Mouse (Mus musculus) ZHBTc4 (cell line): ENCODE results near the gene Dnah7c.
"Not testable (repeated sequence)": the region's sequence is repeated elsewhere in the genome, so short reads cannot be mapped to it uniquely, and the experiment has no call there.

Source experiments
- DNase-seq: peaks from one replicate; pipeline ENCODE4 v3.0.0-alpha.2; 2011; ENCODE audit warnings: low read depth, low spot score

Dnah7c gene

GRCm38 (mm10) chr1:46729731-46730130 lies 304.3 kb downstream of the Dnah7c start:
- not testable (repeated sequence) for DNase-seq

DNA sequence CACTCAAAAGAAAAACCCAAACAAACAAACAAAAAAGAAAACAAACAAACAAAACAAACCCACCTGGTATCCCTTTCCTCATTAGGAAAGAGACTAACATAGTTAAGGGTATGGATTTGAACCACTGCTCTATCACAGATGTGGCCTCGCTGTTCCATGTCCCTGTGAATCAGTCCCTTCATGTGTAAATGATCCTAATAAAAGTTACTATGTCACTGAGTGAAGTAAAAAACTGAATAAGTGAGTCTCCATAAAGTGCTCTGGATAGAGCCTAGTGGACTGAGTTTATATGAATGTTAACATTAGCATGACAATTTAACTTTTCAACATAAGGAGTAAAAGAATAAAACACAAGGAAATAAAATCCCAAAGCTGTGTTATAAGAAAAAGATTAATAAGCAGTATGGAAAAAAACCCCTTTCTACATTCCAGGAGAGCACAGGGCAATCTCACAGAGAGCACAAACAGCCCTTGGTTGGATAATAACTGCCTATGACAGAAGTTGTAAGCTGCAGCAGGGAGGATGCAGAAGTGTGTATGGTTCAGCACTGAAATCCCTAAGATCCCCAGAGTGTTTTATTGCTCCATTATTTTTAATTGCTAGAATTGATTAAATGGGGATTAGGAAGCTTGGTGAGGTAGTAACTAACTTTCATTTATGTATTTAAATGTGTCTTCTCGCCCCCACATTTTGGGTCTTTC lies 308.2 kb downstream of the Dnah7c start:
- DNase-seq: not testable (repeated sequence)

DNA sequence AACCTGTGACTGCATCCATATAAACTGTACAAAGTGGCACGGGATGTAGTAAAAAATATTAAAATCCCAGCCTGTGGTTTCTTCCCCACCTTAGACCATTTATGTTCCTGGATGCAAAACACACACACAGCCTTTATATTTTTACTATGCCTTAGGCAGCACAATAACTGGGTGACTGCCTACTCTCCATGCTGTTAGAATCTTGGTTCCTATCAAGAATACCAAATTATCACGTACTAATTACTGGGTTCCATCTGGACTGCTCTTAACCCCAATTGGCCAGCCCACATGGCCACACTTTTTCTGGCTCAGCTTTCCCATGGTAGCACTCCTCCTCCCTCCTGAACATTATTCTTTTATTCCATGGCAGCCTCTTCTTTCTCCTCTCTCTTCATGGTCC lies 309.1 kb downstream of the Dnah7c start:
- DNase-seq: not testable (repeated sequence)

DNA sequence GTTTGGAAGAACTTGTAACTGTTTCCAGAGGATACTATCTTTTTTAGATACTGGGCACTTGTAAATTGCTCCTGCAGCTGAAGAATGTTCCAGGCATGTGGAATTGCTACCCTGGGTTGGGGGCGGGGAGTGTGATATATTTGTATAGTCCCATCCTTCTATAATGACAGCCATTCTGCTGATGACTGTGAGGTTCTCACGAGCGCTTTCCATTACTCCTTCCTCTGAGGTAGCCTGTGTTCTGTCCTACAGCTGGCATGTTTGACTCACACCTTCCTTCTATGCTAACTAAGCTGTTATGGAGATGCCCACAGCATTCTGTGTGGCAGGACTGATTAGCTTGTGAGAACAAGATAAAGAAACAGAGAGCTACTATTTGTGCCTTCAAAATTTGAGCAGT lies 339.2 kb downstream of the Dnah7c start:
- not testable (repeated sequence) for DNase-seq

DNA sequence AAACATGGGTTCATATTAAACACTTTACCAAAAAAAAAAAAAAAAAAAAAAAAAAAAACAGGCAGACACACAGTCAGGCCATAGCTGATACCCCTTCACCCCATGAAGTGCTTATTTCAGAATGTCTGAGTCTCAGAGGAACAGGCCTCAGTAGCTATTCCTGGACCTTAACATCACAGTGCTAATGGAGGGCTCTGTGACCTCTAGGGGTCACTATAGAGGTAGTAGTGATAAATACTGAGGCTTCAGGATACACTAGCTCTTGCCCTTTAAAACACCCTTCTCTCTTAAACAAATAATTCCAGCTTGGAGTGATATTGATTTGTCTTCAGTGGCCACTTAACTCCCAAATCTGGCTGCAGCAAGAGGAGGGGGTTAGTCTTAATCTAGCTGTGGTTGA lies 343.9 kb downstream of the Dnah7c start:
- DNase-seq: peak; percentile 17

- DNase-seq: not testable (repeated sequence)
These were observed 344.8 kb downstream of the Dnah7c start for GRCm38 (mm10) chr1:46770077-46770695.

DNA sequence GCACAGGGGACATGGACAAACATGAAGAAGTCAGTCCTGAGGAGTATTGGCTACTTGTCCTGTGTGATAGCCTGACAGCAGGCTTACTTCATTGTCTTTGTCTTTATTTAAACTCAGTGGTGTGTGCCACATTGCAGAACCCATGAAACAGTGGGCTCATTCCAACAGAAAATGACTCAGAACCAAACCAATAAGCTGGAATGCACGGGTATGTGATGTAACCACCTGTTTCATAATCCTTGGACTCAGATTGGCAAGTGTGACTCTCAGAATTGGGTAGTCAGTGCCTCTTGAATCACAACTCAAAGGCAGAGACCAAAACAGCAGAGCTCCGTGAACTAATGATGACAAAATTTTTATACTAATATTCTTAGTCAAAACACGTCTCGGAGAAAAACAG lies 356.8 kb downstream of the Dnah7c start:
- not testable (repeated sequence) for DNase-seq

DNA sequence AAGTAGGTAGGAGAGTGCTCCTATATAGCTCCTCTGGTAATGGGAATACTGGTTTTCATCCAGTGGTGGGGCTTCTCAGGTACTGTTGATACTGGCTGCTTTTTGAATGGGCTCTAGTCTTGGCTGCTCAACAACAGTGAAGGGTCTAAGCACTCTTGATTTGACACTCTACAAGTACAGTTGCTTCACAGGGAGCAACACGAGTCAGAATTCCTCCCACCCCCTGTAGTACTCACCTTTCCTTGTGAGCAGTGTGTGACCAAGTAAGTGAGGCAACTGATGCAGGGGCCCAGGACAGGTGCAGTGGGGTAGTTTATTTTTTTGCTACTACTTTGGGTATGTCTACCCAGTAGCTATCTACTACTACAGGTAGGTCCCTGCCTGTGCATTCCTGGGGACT lies 379.7 kb downstream of the Dnah7c start:
- DNase-seq: no peak

DNA sequence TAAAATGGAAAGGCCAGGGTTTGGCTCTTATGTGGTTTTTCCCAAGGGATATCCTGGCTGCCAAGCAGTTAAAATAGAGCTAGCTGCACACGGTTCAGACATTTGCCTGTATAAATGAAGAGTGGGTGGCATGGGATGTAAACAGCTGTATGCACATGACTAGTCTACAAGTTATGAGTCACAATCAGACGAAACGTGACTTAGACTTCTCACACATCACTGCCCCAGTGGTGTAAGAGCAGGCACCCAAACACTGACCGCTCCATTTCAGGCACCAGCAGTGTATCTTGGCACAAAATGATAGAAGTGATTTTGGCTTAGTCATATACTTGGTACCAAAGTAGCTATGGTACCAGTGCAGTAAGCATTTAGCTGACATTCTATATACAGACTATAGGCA lies 383.2 kb downstream of the Dnah7c start:
- DNase-seq: not testable (repeated sequence)

GRCm38 (mm10) chr1:46817934-46818333 lies 392.5 kb downstream of the Dnah7c start:
- no peak for DNase-seq

DNA sequence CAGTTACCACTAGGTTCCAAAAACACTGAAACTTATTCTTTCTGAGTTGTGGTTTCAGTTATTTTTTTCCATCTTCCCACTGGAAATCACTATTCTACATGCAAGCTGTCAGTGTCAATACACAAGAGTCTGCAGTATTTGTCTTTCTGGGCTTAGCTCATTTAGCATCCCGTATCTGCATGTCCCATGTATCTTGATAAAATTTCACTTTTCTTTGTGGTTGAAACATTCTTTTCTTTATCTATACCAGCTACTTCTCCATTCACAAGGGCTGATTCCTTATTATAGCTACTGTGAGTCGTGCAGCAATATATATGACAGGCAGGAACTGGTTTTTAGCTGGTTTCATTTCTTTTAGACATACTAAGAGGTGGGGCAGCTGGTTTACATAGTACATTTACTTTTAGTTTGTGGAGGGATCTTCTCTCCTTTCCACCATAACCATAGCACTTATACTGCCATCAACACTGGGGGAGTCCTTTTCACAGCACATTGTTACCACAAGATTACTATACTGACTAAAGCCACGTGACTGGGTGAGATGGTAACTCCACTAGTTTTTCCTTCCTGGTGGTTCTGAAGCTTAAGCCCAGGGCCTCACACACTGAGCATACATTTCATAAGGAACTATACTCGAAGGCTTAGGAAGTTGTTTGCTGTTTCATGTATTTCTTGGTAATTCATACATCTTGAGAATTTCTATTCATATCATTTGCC lies 397.0 kb downstream of the Dnah7c start:
- DNase-seq: no peak

DNA sequence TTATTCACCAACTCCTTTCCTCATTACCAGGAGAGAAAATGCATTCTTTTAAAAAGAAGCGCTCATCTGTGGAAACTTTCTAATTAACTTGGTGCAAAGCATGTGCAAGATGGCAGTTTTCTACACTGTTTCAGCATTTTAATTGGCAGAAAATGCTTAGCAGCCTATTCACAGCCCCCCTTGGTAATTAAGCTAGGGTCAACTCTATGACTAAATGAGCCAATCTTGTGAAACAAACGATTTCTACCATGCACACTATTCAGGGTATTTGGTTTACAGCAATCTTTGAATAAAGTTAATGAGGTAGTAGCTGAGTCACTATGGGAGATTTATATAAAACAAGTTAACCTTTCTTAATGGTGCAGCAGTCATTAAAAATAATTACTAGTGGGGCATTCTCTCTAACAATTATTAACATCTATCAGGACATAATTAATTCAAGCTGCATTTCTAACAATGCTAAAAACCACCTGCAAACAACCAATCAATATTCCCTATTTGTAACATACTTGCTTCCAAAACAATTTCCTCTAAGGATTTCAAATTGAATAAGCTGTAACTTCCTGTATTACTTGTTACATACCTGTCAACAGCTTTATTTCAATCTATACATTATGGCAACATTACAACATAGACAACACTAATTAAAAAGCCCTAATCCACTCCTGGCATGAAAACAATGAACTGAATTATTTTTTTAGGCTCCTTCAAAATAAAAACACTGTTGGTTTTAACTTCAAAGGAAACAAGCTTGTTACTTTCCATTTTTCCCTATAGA lies 404.9 kb downstream of the Dnah7c start:
- DNase-seq: no peak

- DNase-seq: no peak
These were observed 406.5 kb downstream of the Dnah7c start for GRCm38 (mm10) chr1:46831927-46832326.

DNA sequence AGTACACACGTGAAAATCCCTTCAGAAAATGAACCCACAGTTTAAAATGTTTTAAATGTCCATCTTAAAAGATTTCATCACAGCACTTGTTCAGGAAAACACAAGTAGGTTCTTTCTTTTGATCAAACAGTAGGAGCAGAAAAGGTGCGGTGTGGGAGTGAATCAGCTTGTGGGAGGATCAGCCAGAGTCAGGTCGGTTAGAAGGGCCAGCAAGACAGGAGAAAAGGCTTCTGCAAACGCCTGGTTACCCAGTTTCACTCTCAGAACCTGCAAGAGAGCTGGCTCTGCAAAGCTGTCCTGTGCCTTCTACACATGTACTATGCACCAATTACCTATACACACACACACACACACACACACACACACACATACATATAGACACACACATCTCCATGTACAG lies 418.0 kb downstream of the Dnah7c start:
- no peak for DNase-seq

- no peak for DNase-seq
These were observed 418.9 kb downstream of the Dnah7c start for GRCm38 (mm10) chr1:46844281-46844680.

GRCm38 (mm10) chr1:46845221-46845620 lies 419.8 kb downstream of the Dnah7c start:
- DNase-seq: no peak

DNA sequence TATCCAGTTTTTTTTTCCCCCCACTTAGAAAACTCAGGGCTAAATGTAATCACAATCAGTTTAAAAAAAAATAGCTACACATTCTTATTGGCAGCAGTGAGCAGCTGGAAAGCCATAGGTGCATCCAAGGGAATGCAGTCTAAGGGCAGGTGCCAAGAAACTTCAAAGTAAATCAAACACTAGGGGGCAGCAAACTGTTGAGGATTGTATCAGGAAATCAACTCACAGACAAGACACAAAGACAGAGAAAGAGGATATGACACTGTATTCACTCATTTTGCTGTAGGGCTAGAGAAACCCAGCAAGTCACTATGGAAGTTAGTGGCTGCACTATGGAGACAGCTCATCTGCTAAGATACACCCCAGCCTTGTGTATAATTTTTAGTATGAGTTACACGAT lies 424.4 kb downstream of the Dnah7c start:
- peak; percentile 86 for DNase-seq

DNA sequence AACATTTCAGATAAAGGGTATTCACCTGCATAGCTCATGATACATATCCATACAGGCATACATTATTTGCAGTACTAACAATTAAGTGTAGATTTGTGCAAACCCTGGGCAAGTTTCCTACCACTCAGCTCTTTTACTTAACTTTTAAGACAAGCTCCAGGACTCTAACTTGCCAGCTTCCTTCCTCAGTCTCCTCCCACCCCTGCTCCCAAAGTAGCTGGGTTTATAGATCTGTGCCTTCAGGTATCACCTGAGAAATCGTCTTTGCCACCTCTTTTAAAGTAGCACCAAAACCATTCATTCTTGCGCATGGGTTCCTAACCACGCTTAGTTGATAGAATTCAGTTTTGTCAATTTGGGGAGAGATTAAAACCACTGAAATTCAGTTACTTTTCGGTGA lies 426.2 kb downstream of the Dnah7c start:
- no peak for DNase-seq

DNA sequence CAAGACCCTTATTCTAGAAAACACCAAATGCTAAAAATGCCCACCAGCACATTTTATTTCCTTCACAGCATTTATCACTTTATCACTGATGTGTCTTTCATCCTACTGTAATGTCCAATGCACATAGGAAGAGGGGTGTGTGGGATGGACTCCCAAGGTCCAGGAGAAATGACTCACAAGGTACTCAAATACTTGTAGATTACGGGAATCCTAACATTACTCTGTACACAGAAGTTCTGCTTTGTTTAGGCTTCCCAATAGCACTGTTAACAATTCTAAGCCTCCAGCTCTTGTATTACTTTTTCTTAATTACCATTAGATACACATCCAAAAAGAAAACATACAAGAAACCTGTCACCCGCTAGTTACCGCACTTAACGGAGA lies 426.8 kb downstream of the Dnah7c start:
- no peak for DNase-seq

DNA sequence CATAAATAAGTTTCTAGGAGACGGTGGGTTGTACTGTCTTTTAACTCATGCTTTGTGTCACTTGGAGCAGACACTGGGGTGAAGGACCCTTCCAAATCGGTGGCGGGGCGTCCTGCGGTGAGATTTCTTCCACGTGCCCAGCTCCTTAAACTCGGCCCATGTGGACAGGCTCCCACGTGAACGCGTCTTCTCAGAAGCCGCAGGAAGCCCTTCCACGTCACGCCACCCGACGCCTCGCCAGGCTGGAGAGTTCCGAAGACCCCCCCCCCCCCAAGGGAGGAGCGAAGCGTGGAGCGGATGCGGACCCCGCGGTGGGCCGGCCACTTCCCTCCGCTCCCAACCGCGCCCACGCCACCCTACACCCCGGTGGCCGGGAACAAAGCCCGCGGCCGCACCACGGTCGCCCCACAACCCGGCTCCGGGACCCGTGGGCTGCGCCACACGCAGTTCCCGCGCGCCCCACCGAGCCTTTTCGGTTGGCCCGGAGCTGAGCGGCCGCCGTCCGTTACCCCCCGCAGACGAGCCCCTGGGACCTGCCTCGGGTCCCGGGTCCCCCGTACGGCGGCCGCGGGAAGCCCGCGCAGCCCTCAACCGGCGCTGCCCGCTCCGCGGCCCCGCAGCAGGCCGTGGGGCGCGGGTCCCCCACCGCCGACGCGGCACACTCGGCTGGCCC lies 427.3 kb downstream of the Dnah7c start:
- peak; percentile 80 for DNase-seq

- peak; percentile 96 for DNase-seq
These were observed 428.1 kb downstream of the Dnah7c start for GRCm38 (mm10) chr1:46853317-46854035.
